Mouse (Mus musculus): ENCODE data around the gene Zbp1. TPM values are rescaled to one million over a fixed set of nuclear protein-coding genes. Genes with fewer than 3 reads are reported as not detected.

Gene Zbp1
- polyA plus RNA-seq, 1 experiment = 63.7 TPM

DNA sequence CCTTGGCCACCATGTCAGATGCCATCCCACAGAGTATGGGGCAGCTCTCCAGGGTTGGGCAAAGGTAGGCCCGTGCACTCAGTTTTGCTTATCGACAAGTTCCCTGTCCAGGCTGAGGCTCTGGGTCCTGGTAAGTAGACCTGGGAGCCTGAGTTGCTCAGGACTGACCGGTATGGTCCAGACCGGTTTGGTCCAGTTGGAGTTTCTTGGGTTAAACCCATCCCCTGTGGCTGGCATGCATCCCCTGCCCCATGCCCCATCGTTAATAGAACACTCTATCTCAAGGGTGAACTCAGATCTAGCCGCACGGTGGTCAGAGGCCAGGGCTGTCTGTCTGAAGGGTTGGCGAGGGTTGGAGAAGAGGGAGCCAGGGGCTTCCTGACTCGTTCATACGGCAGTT, 53.8 kb downstream of the Zbp1 start:
- DNase-seq = no peak
- WGBS = 95% methylated on average over 10 of the region's 10 CpGs
- Histone ChIP-seq H3K27me3 (ENCODE audit: control insufficient read depth, insufficient read depth, low read length) (no peaks in the 10 kb centered on the region), H3K36me3 (ENCODE audit: control insufficient read depth, insufficient read depth, low read length) (no peaks in the 10 kb centered on the region), H3K4me3 (ENCODE audit: control insufficient read depth, insufficient read depth, low read length) (no peak overlapping the region), H3K4me1 (replicated peaks; ENCODE audit: control insufficient read depth, insufficient read depth, low read length) (no peaks in the 10 kb centered on the region), H3K27ac (ENCODE audit: control insufficient read depth, insufficient read depth, low read length) (no peak overlapping the region)
- TF ChIP-seq CTCF (IDR thresholded peaks at IDR 0.05; ENCODE audit: borderline replicate concordance, control insufficient read depth, extremely low read depth, insufficient read depth, low read length, poor library complexity) = no peak
- no peak for TF ChIP-seq POLR2A (IDR thresholded peaks at IDR 0.05; ENCODE audit: control insufficient read depth, extremely low read depth, insufficient read depth, low read length, poor library complexity)

- Histone ChIP-seq H3K36me3 (ENCODE audit: control insufficient read depth, insufficient read depth, low read length) (no peaks in the 10 kb centered on the region), H3K4me3 (ENCODE audit: control insufficient read depth, insufficient read depth, low read length) (no peak overlapping the region), H3K27me3 (ENCODE audit: control insufficient read depth, insufficient read depth, low read length) (no peaks in the 10 kb centered on the region), H3K27ac (ENCODE audit: control insufficient read depth, insufficient read depth, low read length) (no peak overlapping the region), H3K4me1 (replicated peaks; ENCODE audit: control insufficient read depth, insufficient read depth, low read length) (no peaks in the 10 kb centered on the region)
- no peak for TF ChIP-seq POLR2A (IDR thresholded peaks at IDR 0.05; ENCODE audit: control insufficient read depth, extremely low read depth, insufficient read depth, low read length, poor library complexity)
- no peak for TF ChIP-seq CTCF (IDR thresholded peaks at IDR 0.05; ENCODE audit: borderline replicate concordance, control insufficient read depth, extremely low read depth, insufficient read depth, low read length, poor library complexity)
- peak; percentile 47 for DNase-seq
- 48% methylated on average over 2 of the region's 2 CpGs for WGBS
Observed at GRCm38 (mm10) chr2:173164358-173164757, 54.4 kb downstream of the Zbp1 start.

GRCm38 (mm10) chr2:173163380-173163779, 55.3 kb downstream of the Zbp1 start:
- no peak for TF ChIP-seq CTCF (IDR thresholded peaks at IDR 0.05; ENCODE audit: borderline replicate concordance, control insufficient read depth, extremely low read depth, insufficient read depth, low read length, poor library complexity)
- no peak for TF ChIP-seq POLR2A (IDR thresholded peaks at IDR 0.05; ENCODE audit: control insufficient read depth, extremely low read depth, insufficient read depth, low read length, poor library complexity)
- Histone ChIP-seq H3K4me1 (replicated peaks; ENCODE audit: control insufficient read depth, insufficient read depth, low read length) (no peaks in the 10 kb centered on the region), H3K4me3 (ENCODE audit: control insufficient read depth, insufficient read depth, low read length) (no peak overlapping the region), H3K36me3 (ENCODE audit: control insufficient read depth, insufficient read depth, low read length) (no peaks in the 10 kb centered on the region), H3K27ac (ENCODE audit: control insufficient read depth, insufficient read depth, low read length) (no peak overlapping the region), H3K27me3 (ENCODE audit: control insufficient read depth, insufficient read depth, low read length) (no peaks in the 10 kb centered on the region)
- DNase-seq = no peak
- WGBS = 95% methylated on average over 8 of the region's 8 CpGs

- no peaks in the 10 kb centered on the region for H3K36me3 ChIP-seq (ENCODE audit: control insufficient read depth, insufficient read depth, low read length)
- H3K4me3 ChIP-seq (ENCODE audit: control insufficient read depth, insufficient read depth, low read length) = no peak overlapping the region
- no peaks in the 10 kb centered on the region for H3K27me3 ChIP-seq (ENCODE audit: control insufficient read depth, insufficient read depth, low read length)
- TF ChIP-seq CTCF (IDR thresholded peaks at IDR 0.05; ENCODE audit: borderline replicate concordance, control insufficient read depth, extremely low read depth, insufficient read depth, low read length, poor library complexity) (peak; percentile 71; the same call in 1 of the 2 replicates), POLR2A (IDR thresholded peaks at IDR 0.05; ENCODE audit: control insufficient read depth, extremely low read depth, insufficient read depth, low read length, poor library complexity) (no peak)
- H3K4me1 ChIP-seq (replicated peaks; ENCODE audit: control insufficient read depth, insufficient read depth, low read length) = peaks cover 5% of the 10 kb centered on the region; the same call in 1 of the 2 replicates
- DNase-seq = peak; percentile 70
- H3K27ac ChIP-seq (ENCODE audit: control insufficient read depth, insufficient read depth, low read length) = no peak overlapping the region
- WGBS = 62% methylated on average over 24 of the region's 24 CpGs
Observed at GRCm38 (mm10) chr2:173159354-173160311, 59.1 kb downstream of the Zbp1 start.

GRCm38 (mm10) chr2:173158390-173159055, 60.2 kb downstream of the Zbp1 start:
- Histone ChIP-seq H3K36me3 (ENCODE audit: control insufficient read depth, insufficient read depth, low read length) (no peaks in the 10 kb centered on the region), H3K27ac (ENCODE audit: control insufficient read depth, insufficient read depth, low read length) (no peak overlapping the region), H3K4me3 (ENCODE audit: control insufficient read depth, insufficient read depth, low read length) (no peak overlapping the region), H3K4me1 (replicated peaks; ENCODE audit: control insufficient read depth, insufficient read depth, low read length) (peaks cover 5% of the 10 kb centered on the region; the same call in 1 of the 2 replicates), H3K27me3 (ENCODE audit: control insufficient read depth, insufficient read depth, low read length) (no peaks in the 10 kb centered on the region)
- WGBS = 91% methylated on average over 19 of the region's 19 CpGs
- no peak for TF ChIP-seq CTCF (IDR thresholded peaks at IDR 0.05; ENCODE audit: borderline replicate concordance, control insufficient read depth, extremely low read depth, insufficient read depth, low read length, poor library complexity)
- TF ChIP-seq POLR2A (IDR thresholded peaks at IDR 0.05; ENCODE audit: control insufficient read depth, extremely low read depth, insufficient read depth, low read length, poor library complexity) = no peak
- DNase-seq = no peak

DNA sequence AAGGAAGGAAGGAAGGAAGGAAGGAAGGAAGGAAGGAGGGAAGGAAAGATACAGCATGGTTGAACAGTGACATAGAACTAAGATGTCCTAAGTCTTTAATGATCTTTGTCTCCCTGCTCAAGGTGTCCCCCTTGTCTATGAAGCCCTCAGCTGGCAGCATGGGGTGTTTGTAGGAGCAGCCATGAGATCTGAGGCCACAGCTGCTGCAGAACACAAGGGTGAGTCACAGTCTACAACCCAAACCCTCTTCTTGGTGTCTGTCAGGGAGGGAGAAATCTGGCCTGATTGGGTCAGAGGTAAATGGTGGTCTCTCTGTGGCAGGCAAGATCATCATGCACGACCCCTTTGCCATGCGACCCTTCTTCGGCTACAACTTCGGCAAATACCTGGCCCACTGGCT, 60.9 kb downstream of the Zbp1 start:
- H3K36me3 ChIP-seq (ENCODE audit: control insufficient read depth, insufficient read depth, low read length) = no peaks in the 10 kb centered on the region

More for the DNA sequence above, 60.9 kb downstream of the Zbp1 start:
- TF ChIP-seq CTCF (IDR thresholded peaks at IDR 0.05; ENCODE audit: borderline replicate concordance, control insufficient read depth, extremely low read depth, insufficient read depth, low read length, poor library complexity) = no peak
- TF ChIP-seq POLR2A (IDR thresholded peaks at IDR 0.05; ENCODE audit: control insufficient read depth, extremely low read depth, insufficient read depth, low read length, poor library complexity) = no peak
- no peak for DNase-seq
- 93% methylated on average over 4 of the region's 4 CpGs for WGBS
- Histone ChIP-seq H3K4me3 (ENCODE audit: control insufficient read depth, insufficient read depth, low read length) (no peak overlapping the region), H3K4me1 (replicated peaks; ENCODE audit: control insufficient read depth, insufficient read depth, low read length) (peaks cover 5% of the 10 kb centered on the region; the same call in 1 of the 2 replicates), H3K27me3 (ENCODE audit: control insufficient read depth, insufficient read depth, low read length) (no peaks in the 10 kb centered on the region), H3K27ac (ENCODE audit: control insufficient read depth, insufficient read depth, low read length) (no peak overlapping the region)
